Mouse (Mus musculus): ENCODE data around the gene Actn1. TPM values are rescaled to one million over a fixed set of nuclear protein-coding genes. Genes with fewer than 3 reads are reported as not detected.

The Actn1 gene
- polyA plus RNA-seq, 1 experiment from 2014 or later = 44.5 TPM

DNA sequence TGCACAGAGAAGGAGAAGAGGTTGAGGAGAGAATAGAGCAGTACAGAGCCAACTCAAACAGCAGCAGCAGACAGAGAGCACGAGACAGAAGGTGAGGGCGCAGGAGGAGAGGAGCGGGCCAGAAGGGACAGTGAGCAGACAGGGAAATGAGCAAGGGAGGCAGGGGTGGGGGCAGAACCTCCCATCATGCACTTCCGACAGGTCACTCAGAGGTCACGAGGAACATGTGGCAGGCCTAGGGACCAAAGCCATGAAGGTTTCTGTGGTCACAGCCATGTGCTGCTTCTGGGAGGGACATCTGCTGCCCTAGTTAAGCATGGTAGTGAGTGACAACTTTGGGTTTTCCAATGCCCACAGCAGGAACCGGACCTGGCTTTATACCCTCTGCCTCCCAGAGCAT, 68.8 kb downstream of the Actn1 start:
- WGBS = 75% methylated on average over 6 of the region's 6 CpGs
- Histone ChIP-seq H3K9me3 (ENCODE audit: control insufficient read depth, low read length) (no peaks in the 10 kb centered on the region), H3K27ac (ENCODE audit: low read length) (no peak overlapping the region), H3K4me3 (ENCODE audit: low read length) (no peak overlapping the region), H3K4me2 (ENCODE audit: low read depth, low read length) (no peak overlapping the region), H3K36me3 (ENCODE audit: control insufficient read depth, insufficient read depth, low read length) (peaks cover 29% of the 10 kb centered on the region), H3K9ac (ENCODE audit: low read depth, low read length) (no peak overlapping the region), H3K4me1 (ENCODE audit: control insufficient read depth, insufficient read depth, low read length) (no peaks in the 10 kb centered on the region), H3K27me3 (replicated peaks; ENCODE audit: control insufficient read depth, insufficient read depth, low read length) (no peaks in the 10 kb centered on the region)
- no peak for ATAC-seq

DNA sequence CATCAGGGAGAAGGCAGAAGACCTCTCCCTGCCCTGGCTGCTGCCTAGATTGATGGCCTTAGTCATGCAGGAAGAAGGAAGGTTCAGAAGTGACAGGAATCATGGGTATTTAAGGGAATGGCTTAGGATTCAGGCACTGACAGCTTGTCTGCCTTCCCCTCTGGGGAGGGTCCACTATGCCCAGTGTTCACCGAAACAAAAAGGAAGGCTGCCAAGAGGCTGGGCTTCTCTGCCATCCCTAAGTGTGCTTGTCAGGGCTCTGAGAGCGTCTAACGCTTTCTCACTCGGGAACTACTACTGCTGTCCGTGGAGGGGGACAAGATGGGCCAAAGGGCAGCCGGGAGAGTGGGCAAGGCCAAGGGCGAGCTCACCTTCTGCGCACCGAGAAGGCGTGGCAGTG, 69.3 kb downstream of the Actn1 start:
- Histone ChIP-seq H3K9me3 (ENCODE audit: control insufficient read depth, low read length) (no peaks in the 10 kb centered on the region), H3K36me3 (ENCODE audit: control insufficient read depth, insufficient read depth, low read length) (peaks cover 28% of the 10 kb centered on the region)
- no peak for ATAC-seq

DNA sequence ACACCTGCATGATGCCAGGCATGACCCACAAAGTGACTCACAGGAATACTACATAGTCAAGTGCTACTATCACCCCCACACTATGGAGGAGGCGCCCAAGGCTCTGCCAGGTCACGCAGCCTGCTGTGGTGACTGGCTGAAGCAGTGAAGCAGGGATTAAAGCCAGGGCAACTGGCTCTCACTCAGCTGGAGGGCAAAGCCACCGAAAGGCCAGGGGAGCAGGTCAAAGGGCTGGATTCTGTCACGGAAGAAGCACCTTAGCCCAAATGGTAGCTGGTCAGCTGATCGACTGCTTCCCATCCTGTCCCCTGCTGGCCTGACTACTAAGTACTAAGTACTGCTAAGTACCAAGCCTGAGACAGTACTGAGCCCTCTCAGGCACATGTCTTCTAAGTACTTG, 76.1 kb downstream of the Actn1 start:
- H3K9ac ChIP-seq (ENCODE audit: low read depth, low read length) = no peak overlapping the region
- H3K27ac ChIP-seq (ENCODE audit: low read length) = no peak overlapping the region
- WGBS = 91% methylated on average over 5 of the region's 5 CpGs
- peaks cover 17% of the 10 kb centered on the region; the same call in 1 of the 2 replicates for H3K36me3 ChIP-seq (ENCODE audit: control insufficient read depth, insufficient read depth, low read length)
- H3K27me3 ChIP-seq (replicated peaks; ENCODE audit: control insufficient read depth, insufficient read depth, low read length) = no peaks in the 10 kb centered on the region
- H3K9me3 ChIP-seq (ENCODE audit: control insufficient read depth, low read length) = no peaks in the 10 kb centered on the region
- H3K4me2 ChIP-seq (ENCODE audit: low read depth, low read length) = no peak overlapping the region
- ATAC-seq = no peak
- no peak overlapping the region for H3K4me3 ChIP-seq (ENCODE audit: low read length)
- H3K4me1 ChIP-seq (ENCODE audit: control insufficient read depth, insufficient read depth, low read length) = no peaks in the 10 kb centered on the region

More for the DNA sequence above, 69.3 kb downstream of the Actn1 start:
- 86% methylated on average over 10 of the region's 10 CpGs for WGBS
- Histone ChIP-seq H3K4me1 (ENCODE audit: control insufficient read depth, insufficient read depth, low read length) (no peaks in the 10 kb centered on the region), H3K27me3 (replicated peaks; ENCODE audit: control insufficient read depth, insufficient read depth, low read length) (no peaks in the 10 kb centered on the region), H3K9ac (ENCODE audit: low read depth, low read length) (no peak overlapping the region), H3K4me2 (ENCODE audit: low read depth, low read length) (no peak overlapping the region), H3K4me3 (ENCODE audit: low read length) (no peak overlapping the region), H3K27ac (ENCODE audit: low read length) (no peak overlapping the region)

DNA sequence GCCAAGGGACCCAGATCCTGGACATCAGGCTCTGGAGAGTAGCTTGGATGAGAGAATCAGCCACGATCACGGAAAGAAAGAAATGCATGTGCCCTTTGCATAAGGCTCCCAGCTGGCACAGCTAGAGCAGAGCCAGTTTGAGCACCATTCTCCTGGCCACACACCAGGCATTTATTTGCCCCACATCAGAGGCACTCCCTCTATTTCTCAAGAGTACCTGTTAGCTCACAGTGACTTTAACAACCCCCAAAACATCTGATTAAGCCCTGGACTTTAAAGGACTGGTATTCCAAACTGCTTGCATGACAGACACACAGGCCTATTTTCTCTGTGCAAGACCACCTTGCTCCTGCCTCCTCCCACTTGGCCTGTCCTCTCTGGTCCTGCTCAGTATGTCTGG, 78.3 kb downstream of the Actn1 start:
- 84% methylated on average over 2 of the region's 2 CpGs for WGBS
- no peaks in the 10 kb centered on the region for H3K9me3 ChIP-seq (ENCODE audit: control insufficient read depth, low read length)
- H3K27me3 ChIP-seq (replicated peaks; ENCODE audit: control insufficient read depth, insufficient read depth, low read length) = no peaks in the 10 kb centered on the region
- H3K4me2 ChIP-seq (ENCODE audit: low read depth, low read length) = no peak overlapping the region
- H3K4me3 ChIP-seq (ENCODE audit: low read length) = no peak overlapping the region
- no peaks in the 10 kb centered on the region for H3K4me1 ChIP-seq (ENCODE audit: control insufficient read depth, insufficient read depth, low read length)
- ATAC-seq = no peak
- H3K9ac ChIP-seq (ENCODE audit: low read depth, low read length) = no peak overlapping the region
- peaks cover 12% of the 10 kb centered on the region; the same call in 1 of the 2 replicates for H3K36me3 ChIP-seq (ENCODE audit: control insufficient read depth, insufficient read depth, low read length)
- H3K27ac ChIP-seq (ENCODE audit: low read length) = no peak overlapping the region

DNA sequence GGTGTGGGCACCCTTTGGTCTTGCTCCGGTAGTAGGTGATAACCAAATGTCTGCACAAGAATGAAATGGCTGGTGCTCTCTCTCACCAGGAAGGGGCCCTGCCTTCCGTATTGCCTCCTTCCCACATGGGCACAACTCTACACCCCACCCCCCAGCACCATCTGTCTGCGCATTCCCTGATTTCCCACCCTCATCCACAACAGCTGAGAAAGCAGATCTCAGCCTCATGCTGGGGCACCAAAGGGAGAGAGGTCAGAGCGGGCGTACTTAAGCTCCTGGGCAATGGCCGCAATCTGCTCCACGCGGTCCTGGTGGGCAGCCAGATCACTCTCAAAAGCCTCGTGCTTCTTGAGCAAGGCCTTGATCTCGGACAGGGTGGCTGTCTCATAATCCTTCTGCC, 82.1 kb downstream of the Actn1 start:
- no peaks in the 10 kb centered on the region for H3K4me1 ChIP-seq (ENCODE audit: control insufficient read depth, insufficient read depth, low read length)
- no peaks in the 10 kb centered on the region for H3K27me3 ChIP-seq (replicated peaks; ENCODE audit: control insufficient read depth, insufficient read depth, low read length)
- no peak overlapping the region for H3K9ac ChIP-seq (ENCODE audit: low read depth, low read length)
- H3K36me3 ChIP-seq (ENCODE audit: control insufficient read depth, insufficient read depth, low read length) = peaks cover 28% of the 10 kb centered on the region
- no peak overlapping the region for H3K4me2 ChIP-seq (ENCODE audit: low read depth, low read length)
- H3K27ac ChIP-seq (ENCODE audit: low read length) = no peak overlapping the region
- no peak overlapping the region for H3K4me3 ChIP-seq (ENCODE audit: low read length)
- ATAC-seq = no peak
- 92% methylated on average over 10 of the region's 10 CpGs for WGBS
- no peaks in the 10 kb centered on the region for H3K9me3 ChIP-seq (ENCODE audit: control insufficient read depth, low read length)

DNA sequence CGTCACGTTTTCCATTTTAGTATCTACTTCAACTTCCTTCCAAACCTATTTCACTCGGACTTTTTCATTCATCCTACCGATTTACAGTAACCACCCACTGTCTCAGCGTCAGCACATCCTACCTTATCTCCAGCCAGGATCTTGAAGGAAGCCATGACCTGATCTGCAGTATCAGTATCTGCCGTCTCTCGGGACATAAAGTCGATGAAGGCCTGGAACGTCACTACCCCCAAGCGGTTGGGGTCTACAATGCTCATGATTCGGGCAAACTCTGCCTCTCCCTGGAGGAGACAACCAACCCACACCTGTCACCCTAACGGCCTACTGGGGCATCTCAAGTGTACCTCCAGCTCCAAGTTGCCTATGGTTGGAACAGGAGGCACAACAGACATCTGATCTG, 91.4 kb downstream of the Actn1 start:
- H3K36me3 ChIP-seq (ENCODE audit: control insufficient read depth, insufficient read depth, low read length) = peaks cover 16% of the 10 kb centered on the region
- no peak overlapping the region for H3K9ac ChIP-seq (ENCODE audit: low read depth, low read length)
- H3K4me2 ChIP-seq (ENCODE audit: low read depth, low read length) = no peak overlapping the region
- 55% methylated on average over 12 of the region's 12 CpGs for WGBS
- no peaks in the 10 kb centered on the region for H3K9me3 ChIP-seq (ENCODE audit: control insufficient read depth, low read length)
- H3K27ac ChIP-seq (ENCODE audit: low read length) = no peak overlapping the region
- ATAC-seq = peak; percentile 6; the same call in 1 of the 2 replicates
- no peaks in the 10 kb centered on the region for H3K4me1 ChIP-seq (ENCODE audit: control insufficient read depth, insufficient read depth, low read length)
- H3K4me3 ChIP-seq (ENCODE audit: low read length) = no peak overlapping the region
- H3K27me3 ChIP-seq (replicated peaks; ENCODE audit: control insufficient read depth, insufficient read depth, low read length) = no peaks in the 10 kb centered on the region

DNA sequence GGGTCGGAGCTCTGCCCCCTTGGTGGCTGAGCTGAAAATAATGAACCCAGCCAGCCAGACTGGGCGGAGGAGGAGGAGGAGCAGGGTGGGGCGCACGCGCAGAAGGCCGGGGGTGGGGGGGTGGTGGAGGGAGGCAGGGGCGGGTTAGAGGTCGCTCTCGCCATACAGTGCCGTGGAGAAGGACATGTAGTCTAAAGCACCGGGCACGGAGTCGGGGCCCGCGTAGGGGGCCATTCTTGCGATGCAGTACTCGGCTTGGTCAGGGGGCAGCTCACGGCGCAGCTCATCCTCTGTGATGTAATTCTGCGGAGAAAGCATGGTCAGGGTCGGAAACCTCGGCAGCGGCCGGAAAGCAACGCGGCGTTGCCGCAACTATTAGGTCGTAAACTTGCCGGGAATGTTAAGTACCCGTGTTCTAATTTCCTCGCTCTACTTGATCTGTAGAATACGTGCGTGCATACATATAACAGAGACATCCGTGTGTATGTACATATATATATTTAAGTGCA, 91.9 kb downstream of the Actn1 start:
- H3K9me3 ChIP-seq (ENCODE audit: control insufficient read depth, low read length) = no peaks in the 10 kb centered on the region
- ATAC-seq = peak; percentile 78
- 21% methylated on average over 35 of the region's 35 CpGs for WGBS
- no peaks in the 10 kb centered on the region for H3K4me1 ChIP-seq (ENCODE audit: control insufficient read depth, insufficient read depth, low read length)
- H3K27me3 ChIP-seq (replicated peaks; ENCODE audit: control insufficient read depth, insufficient read depth, low read length) = no peaks in the 10 kb centered on the region
- H3K4me3 ChIP-seq (ENCODE audit: low read length) = peak overlapping the region; percentile 60
- H3K9ac ChIP-seq (ENCODE audit: low read depth, low read length) = peak overlapping the region; percentile 66
- peaks cover 13% of the 10 kb centered on the region for H3K36me3 ChIP-seq (ENCODE audit: control insufficient read depth, insufficient read depth, low read length)
- H3K27ac ChIP-seq (ENCODE audit: low read length) = peak overlapping the region; percentile 55; the same call in 1 of the 2 replicates
- peak overlapping the region; percentile 35 for H3K4me2 ChIP-seq (ENCODE audit: low read depth, low read length)

DNA sequence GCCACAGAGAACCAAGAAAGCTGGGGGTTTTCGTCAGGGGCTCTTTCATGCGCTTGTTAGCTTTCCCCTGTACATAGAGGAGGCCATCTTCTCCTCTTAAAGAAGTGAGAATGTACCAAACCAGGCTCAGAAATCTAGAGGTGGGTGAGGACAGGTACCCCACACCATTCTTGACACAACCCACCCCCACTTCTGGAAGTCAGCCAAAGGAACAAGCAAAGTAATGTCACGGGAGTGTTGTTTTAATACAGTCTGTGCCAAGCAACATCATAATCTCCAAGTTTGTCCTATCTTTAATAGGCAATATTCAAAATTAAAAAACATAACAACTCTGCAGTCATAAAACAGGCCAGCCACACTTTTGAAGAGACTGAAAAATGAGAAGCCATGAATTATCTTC, 92.8 kb downstream of the Actn1 start:
- Histone ChIP-seq H3K27ac (ENCODE audit: low read length) (no peak overlapping the region), H3K9me3 (ENCODE audit: control insufficient read depth, low read length) (no peaks in the 10 kb centered on the region), H3K36me3 (ENCODE audit: control insufficient read depth, insufficient read depth, low read length) (peaks cover 8% of the 10 kb centered on the region; the same call in 1 of the 2 replicates), H3K4me3 (ENCODE audit: low read length) (no peak overlapping the region), H3K4me1 (ENCODE audit: control insufficient read depth, insufficient read depth, low read length) (no peaks in the 10 kb centered on the region), H3K27me3 (replicated peaks; ENCODE audit: control insufficient read depth, insufficient read depth, low read length) (no peaks in the 10 kb centered on the region), H3K9ac (ENCODE audit: low read depth, low read length) (no peak overlapping the region), H3K4me2 (ENCODE audit: low read depth, low read length) (no peak overlapping the region)
- WGBS = 83% methylated on average over 3 of the region's 3 CpGs
- no peak for ATAC-seq

DNA sequence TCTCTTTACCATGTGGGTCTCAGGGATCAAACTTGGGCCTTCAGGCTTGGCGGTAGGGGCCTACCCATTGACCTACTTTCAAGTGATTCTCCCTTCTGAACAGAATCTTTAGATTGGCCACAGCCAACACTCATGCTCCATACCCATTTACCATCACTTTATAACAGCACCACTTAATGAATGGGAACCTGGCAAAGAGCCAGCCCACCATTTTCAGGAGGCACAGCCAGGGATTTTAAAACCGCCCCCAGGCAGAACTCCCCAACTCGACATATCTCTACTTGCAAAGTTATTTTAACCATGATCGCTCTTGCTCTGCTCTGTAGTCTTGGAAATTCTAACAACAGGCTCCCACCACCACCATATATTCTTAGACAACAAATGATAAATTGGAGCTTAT, 93.5 kb downstream of the Actn1 start:
- 91% methylated on average over 4 of the region's 4 CpGs for WGBS
- Histone ChIP-seq H3K4me3 (ENCODE audit: low read length) (no peak overlapping the region), H3K36me3 (ENCODE audit: control insufficient read depth, insufficient read depth, low read length) (peaks cover 8% of the 10 kb centered on the region; the same call in 1 of the 2 replicates), H3K9ac (ENCODE audit: low read depth, low read length) (no peak overlapping the region), H3K27ac (ENCODE audit: low read length) (no peak overlapping the region), H3K4me1 (ENCODE audit: control insufficient read depth, insufficient read depth, low read length) (no peaks in the 10 kb centered on the region), H3K9me3 (ENCODE audit: control insufficient read depth, low read length) (no peaks in the 10 kb centered on the region), H3K27me3 (replicated peaks; ENCODE audit: control insufficient read depth, insufficient read depth, low read length) (no peaks in the 10 kb centered on the region), H3K4me2 (ENCODE audit: low read depth, low read length) (no peak overlapping the region)
- no peak for ATAC-seq

DNA sequence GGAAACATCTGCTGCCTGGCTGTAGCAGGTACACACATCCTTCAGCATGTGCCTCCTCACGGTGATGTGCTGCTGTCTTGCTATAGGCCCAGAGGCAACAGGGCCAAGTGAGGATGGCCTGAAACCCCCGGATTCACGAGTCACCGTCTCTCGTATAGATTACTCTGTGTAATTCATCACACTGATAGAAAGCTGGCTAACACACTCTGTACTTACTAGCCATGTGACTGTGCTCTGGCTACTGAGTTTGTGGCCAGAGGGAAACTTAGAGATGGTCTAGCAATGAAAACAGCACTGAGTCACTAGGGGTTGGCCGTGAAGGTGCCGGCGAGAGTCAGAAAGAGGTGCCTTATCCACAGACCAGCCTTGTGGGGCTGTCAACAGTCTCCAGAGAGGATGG, 95.6 kb downstream of the Actn1 start:
- no peak for ATAC-seq
- H3K27me3 ChIP-seq (replicated peaks; ENCODE audit: control insufficient read depth, insufficient read depth, low read length) = no peaks in the 10 kb centered on the region
- no peak overlapping the region for H3K9ac ChIP-seq (ENCODE audit: low read depth, low read length)
- no peak overlapping the region for H3K4me3 ChIP-seq (ENCODE audit: low read length)
- H3K4me1 ChIP-seq (ENCODE audit: control insufficient read depth, insufficient read depth, low read length) = no peaks in the 10 kb centered on the region
- WGBS = 93% methylated on average over 8 of the region's 8 CpGs
- no peaks in the 10 kb centered on the region; the same call in 1 of the 2 replicates for H3K36me3 ChIP-seq (ENCODE audit: control insufficient read depth, insufficient read depth, low read length)
- H3K27ac ChIP-seq (ENCODE audit: low read length) = no peak overlapping the region
- H3K9me3 ChIP-seq (ENCODE audit: control insufficient read depth, low read length) = no peaks in the 10 kb centered on the region
- no peak overlapping the region for H3K4me2 ChIP-seq (ENCODE audit: low read depth, low read length)
